Mouse (Mus musculus): ENCODE measurements around the gene Arl6ip5. TPM values are rescaled to one million over a fixed set of nuclear protein-coding genes. Genes with fewer than 3 reads are reported as not detected.

Arl6ip5 gene
- total RNA-seq, 1 experiment from 2014 or later, result 52.7 TPM

DNA sequence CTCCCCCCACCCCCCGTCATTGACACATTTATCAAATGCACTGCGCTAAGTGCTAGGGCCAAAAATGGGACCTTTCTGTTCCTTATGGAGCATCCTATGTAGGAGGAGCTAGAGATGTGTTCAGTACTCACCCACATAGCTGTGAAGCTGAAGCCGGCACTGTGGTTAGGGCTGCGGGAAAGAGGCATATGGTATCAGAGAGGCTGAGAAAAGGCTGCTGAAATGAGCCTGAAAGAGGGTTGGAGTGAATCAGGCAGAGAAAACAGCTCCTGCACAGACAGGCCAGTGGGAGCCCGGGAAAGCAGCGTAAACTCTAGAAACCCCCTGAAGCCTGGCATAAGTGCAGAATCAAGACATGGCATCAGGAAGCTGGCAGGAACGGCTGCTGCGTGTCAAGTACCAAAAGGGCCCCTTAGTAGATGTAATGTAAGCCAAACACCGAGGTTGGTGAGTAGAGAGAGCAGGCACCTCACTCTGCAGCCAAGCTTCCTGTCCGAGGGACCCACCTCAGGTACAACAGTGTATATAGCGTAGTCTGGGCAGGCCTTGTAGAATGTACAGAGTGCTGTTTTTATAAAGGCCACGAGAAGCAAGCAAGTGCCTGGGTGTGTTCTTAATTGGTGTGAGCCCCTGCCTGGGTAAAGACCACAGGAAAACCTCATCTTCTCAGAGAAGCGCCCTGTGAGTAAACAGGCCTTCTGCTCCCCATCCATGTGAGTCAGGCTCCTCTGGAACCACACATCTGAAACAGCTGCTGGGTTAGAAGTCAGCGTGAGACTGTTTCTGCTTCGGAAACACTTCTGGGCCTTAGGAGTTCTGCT is 10.9 kb downstream of the Arl6ip5 start:
- peak; percentile 39 to 43; a peak in 2 of 4 replicates for ATAC-seq (replicated peaks in 1 of 2; ENCODE audit: insufficient read depth in 1 of 2, low FRiP score in 2 of 2, low TSS enrichment in 1 of 2, low read depth in 1 of 2, poor library complexity in 2 of 2, severe bottlenecking in 2 of 2)

DNA sequence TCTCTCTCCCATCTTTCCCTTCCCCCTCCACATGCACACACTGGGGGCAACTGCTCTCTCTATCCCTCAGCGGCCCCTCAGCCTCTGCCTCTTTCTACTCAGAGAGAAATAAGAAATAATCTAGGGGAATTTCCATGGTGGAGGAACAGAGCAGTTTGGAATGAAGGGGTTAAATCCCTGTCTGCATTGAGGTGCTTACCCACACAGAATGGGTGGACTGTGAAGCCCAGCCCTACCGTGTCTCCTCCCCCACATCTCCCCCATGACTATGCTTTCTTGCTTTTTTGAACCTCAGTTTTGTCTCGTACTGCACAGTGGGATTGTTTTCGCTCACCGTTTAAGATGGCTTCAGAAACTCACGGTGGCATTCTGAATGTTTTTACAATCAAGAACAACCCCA is 11.8 kb downstream of the Arl6ip5 start:
- peak; percentile 33 to 34; a peak in 1 of 4 replicates for ATAC-seq (replicated peaks in 1 of 2; ENCODE audit: insufficient read depth in 1 of 2, low FRiP score in 2 of 2, low TSS enrichment in 1 of 2, low read depth in 1 of 2, poor library complexity in 2 of 2, severe bottlenecking in 2 of 2)

DNA sequence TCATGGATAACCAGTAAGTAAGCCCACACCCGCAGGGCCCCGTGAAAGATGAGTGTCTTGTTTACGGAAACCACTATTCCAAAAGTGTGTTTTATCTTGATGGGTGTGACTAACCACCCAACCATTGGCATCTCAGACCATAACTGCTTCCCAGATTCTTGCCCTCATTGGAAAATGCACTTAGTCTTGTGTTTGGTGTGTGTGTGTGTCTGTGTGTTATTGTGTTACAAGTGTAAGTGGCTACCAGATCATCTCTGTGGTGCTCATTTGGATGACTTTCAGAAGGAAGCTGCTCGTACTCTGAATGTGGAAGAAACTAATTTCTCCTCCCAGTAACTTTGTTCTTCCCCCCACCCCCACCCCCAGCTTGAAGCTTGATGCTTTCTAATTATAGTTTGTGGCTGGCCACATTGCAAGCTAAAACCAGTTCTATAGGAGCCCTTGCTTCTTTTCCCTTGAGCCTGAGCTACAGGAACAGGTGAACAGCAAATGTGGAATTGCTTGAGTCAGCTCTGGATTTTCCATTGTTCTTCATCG is 12.5 kb downstream of the Arl6ip5 start:
- peak in 1 of 2 experiments; percentile 40; a peak in 1 of 4 replicates for ATAC-seq (replicated peaks in 1 of 2; ENCODE audit: insufficient read depth in 1 of 2, low FRiP score in 2 of 2, low TSS enrichment in 1 of 2, low read depth in 1 of 2, poor library complexity in 2 of 2, severe bottlenecking in 2 of 2)

DNA sequence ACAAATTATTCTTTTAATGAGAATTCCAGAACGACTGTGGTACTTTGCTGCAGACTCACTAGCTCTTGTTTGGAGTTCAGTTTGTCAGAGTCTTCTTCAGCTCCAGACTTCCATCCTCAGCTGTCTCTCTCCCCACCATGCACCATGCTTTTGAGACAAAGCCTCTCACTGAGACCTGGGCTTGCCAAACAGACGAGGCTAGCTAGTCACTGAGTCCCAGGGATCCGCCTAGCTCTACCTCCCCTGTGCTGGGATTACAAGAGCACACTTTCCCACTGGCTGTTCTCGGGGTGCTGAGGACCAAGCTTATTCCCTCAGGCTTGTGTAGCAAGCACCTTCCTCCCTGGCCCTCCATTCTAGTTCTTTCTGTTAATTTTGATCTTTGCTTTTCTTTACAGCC is 13.1 kb downstream of the Arl6ip5 start:
- no peak for ATAC-seq (replicated peaks in 1 of 2; ENCODE audit: insufficient read depth in 1 of 2, low FRiP score in 2 of 2, low TSS enrichment in 1 of 2, low read depth in 1 of 2, poor library complexity in 2 of 2, severe bottlenecking in 2 of 2)

DNA sequence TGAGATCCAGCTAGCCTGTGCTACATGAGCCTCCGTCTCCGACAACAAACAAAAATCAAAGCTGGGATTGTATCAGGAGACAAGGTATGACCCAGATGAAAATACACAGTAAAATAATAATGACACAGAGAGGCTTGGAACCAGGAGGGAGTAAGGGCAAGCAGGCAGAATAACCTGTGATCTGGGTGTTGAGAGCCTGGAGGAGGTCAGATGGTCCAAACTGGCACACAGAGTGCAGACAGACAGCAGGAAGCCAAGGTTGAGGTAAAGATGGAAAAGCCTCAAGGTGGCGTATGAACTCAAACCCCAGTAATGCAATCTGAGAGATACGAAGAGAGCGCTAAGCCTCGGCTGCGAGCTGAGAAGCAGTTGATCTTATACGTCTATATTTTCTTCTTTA is 14.0 kb downstream of the Arl6ip5 start:
- ATAC-seq (replicated peaks in 1 of 2; ENCODE audit: insufficient read depth in 1 of 2, low FRiP score in 2 of 2, low TSS enrichment in 1 of 2, low read depth in 1 of 2, poor library complexity in 2 of 2, severe bottlenecking in 2 of 2), result no peak

DNA sequence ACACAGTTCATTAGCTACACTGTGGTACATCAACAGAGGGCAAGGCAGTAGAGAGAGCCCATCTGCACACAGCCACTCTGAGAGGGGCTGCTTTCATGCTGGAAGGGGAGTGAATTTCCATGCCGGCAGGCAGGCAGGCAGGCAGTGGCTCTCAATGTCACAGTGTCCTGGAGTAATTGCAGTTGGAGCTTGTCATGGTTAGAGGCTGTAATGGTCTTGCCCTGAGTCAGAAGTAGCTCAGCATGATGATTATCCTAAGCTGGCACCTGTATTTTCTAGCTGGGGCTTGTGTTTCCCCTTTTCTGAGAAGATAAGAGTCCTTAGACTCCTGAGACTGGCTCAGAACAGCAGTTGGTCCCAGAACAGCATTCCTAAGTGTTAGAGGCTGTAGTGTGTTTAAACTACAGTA is 15.6 kb downstream of the Arl6ip5 start:
- ATAC-seq (replicated peaks in 1 of 2; ENCODE audit: insufficient read depth in 1 of 2, low FRiP score in 2 of 2, low TSS enrichment in 1 of 2, low read depth in 1 of 2, poor library complexity in 2 of 2, severe bottlenecking in 2 of 2), result 0 out of 4 replicates have a peak, but pooled peaks of 1 of the 2 experiments have one; percentile 4

DNA sequence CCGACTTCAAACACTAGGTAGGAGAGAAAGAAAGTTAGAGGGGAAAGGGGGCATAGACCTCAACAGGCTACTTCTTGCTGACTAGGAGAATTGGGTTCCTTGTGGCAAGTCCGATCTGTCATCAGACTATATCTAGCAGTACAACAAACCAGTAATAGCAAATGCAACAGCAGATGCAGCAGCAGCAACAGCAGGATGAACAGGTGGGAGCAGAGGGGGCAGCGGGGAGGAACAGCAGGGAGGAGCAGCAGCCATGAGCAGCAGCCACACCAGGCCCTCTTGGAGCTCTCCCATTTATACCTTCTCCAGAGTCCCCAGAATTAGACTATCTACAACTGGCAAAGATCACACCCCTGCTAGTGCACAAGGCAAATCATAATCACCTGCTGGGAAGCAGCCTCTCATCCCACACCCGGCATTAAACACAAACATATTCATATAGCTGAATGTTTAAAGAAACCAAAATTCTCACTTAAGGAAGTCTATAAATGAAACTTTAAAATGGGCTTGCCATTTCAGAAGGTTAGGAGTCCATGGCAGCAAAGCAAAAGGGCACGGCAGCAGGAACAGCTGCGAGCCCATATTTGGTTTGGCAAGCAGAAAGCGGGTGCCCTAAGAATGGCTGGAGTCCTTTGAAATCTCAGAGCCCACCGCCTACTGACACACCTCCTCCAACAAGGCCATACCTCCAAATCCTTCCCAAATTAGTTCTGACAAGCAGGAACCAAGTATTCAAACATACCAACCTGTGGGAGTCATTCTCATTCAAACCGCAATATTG is 16.8 kb downstream of the Arl6ip5 start:
- no peak for ATAC-seq (replicated peaks in 1 of 2; ENCODE audit: insufficient read depth in 1 of 2, low FRiP score in 2 of 2, low TSS enrichment in 1 of 2, low read depth in 1 of 2, poor library complexity in 2 of 2, severe bottlenecking in 2 of 2)

DNA sequence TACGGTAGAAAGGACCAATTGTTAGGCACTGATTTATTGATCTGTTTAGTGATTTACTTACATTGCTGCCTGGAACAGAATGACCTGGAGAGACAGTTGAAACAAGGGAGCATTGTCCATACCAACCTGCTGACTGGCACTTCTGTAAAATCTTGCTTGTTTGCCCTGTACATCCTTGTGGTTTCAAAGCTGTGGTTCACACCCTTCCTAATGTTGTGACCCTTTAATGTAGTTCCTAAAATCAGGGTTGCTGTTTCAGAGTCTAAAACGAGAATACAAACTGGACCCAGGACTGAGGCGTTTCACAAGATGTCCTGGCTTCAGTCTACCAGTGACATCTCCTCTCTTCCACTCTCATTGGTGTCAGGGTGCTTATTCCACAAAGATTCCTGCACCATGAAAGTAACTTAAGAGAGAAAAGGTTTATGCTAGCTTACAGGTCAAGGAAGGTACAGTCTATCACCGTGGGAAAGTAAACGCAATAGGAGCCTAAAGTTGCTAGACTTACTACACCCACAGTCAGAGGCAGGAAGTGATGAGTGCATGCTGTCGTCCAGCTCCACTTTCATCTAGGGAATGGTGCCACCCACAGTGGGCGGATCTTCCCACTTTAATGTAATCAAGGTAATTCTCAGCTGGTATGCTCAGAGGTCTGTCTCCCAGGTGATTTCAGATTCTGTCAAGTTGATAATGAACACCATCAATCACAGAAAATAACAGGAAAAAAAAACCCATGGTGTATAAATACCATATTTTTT is 24.6 kb downstream of the Arl6ip5 start:
- ATAC-seq (replicated peaks in 1 of 2; ENCODE audit: insufficient read depth in 1 of 2, low FRiP score in 2 of 2, low TSS enrichment in 1 of 2, low read depth in 1 of 2, poor library complexity in 2 of 2, severe bottlenecking in 2 of 2), result no peak

DNA sequence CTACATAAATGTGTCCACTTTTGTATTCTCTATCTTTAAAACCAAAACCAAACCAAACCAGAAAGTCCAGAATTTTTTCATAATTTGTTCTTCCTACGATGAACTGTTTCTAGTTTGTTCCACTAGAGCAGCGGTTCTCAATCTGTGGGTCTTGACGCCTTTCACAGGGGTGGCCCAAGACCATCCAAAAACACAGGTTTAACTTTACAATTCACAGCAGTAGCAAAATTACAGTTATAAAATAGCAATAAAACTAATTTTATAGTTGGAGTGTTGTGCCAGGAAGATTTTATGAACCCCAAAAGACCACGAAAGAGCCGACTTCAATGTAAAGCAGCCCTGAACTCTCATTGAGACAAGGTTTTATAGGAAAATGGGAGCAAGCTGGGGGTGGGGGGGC is 25.6 kb downstream of the Arl6ip5 start:
- ATAC-seq (replicated peaks in 1 of 2; ENCODE audit: insufficient read depth in 1 of 2, low FRiP score in 2 of 2, low TSS enrichment in 1 of 2, low read depth in 1 of 2, poor library complexity in 2 of 2, severe bottlenecking in 2 of 2), result no peak

DNA sequence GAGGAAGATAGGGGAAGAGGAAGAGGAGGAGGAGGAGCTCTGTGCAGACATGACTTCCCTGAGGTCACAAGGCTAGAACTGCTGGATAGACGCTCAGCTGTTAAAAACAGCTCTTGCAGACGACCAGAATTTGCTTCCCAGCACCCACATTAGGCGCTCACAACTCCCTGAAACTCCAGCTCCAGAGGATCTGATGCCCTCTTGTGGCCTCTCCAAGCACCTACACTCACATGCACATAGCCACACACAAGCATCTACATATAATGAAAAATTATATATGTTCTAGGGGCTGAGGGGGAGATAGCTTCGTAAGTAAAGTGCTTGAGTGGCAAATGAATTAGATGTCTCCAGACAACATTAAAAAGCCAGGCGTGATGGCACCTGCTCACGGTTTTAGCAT is 28.9 kb downstream of the Arl6ip5 start:
- ATAC-seq (replicated peaks in 1 of 2; ENCODE audit: insufficient read depth in 1 of 2, low FRiP score in 2 of 2, low TSS enrichment in 1 of 2, low read depth in 1 of 2, poor library complexity in 2 of 2, severe bottlenecking in 2 of 2), result no peak

DNA sequence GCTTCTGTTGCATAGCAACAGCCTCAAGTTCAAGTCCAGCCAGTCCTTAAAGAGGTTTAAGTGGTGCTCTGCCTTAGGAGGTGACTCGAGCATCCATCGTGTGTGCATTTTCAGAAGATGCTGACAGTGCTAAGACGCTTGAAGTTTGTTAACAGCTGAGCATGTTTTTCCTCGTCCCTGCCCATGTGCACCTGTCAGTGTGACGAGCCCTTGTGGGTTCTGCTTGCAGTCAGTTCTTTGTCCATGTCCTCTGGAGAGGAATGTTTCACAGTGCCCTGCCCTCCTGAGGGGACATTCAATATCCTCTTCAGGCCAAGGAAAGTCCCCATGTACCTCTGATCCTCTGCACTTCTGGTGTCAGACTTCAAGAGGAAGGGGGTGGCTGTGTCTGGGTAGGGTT is 29.6 kb downstream of the Arl6ip5 start:
- ATAC-seq (replicated peaks in 1 of 2; ENCODE audit: insufficient read depth in 1 of 2, low FRiP score in 2 of 2, low TSS enrichment in 1 of 2, low read depth in 1 of 2, poor library complexity in 2 of 2, severe bottlenecking in 2 of 2), result no peak

DNA sequence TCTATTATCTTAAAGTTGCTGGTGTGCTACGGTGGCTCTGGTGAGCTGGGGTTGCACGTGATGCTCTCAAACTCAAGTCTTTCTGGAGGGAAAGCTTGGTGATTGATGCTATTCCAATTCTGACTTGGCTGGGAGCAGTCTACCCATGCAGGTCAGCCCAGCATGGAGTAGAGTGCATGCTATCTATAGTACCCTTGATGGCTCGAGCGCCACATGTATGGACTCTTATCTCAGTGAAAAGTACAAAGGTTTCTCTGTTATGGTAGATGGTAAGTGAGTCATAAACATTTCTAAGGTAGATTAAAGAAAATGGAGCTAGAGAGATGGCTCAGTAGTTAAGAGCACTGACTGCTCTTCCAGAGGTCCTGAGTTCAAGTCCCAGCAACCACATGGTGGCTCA is 32.0 kb downstream of the Arl6ip5 start:
- no peak for ATAC-seq (replicated peaks in 1 of 2; ENCODE audit: insufficient read depth in 1 of 2, low FRiP score in 2 of 2, low TSS enrichment in 1 of 2, low read depth in 1 of 2, poor library complexity in 2 of 2, severe bottlenecking in 2 of 2)

DNA sequence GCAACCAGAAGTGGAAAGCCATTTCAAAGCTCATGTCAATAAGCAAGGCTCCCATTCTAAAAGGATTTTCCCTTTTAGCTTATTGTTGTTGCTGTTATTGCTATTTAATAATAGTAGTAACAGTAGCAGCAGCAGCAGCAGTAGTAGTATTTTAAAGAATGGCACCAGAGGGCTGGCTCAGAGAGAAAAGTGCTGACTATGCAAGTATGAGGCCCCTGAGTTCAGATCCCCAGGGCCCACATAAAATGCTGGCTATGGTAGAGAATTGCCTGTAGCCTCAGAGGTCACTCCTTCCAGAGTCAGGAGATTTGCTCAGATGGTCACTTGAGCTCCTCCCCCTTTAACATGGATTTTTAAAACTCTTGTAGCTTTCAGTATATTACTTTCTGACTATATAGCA is 34.7 kb downstream of the Arl6ip5 start:
- no peak for ATAC-seq (replicated peaks in 1 of 2; ENCODE audit: insufficient read depth in 1 of 2, low FRiP score in 2 of 2, low TSS enrichment in 1 of 2, low read depth in 1 of 2, poor library complexity in 2 of 2, severe bottlenecking in 2 of 2)

DNA sequence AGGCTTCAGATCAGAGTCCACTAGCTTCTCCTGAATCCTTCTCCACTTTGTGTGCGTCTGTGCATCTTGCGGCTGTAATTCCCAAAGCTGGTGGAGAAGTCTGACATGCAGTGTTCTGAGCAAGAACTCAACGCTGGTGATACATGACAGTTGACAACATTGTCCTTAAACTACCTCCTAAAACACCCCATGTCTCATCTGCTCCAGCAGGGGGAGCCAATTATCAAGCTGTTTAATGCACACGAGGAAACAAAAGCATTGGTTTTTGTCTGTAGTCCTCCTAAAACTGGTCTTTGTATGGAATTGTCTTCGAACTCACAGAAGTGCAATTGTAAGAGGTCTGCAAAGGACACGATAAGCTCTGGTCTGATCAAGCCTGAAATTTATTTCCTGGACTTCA is 40.5 kb downstream of the Arl6ip5 start:
- peak; percentile 68 to 80 for ATAC-seq (replicated peaks in 1 of 2; ENCODE audit: insufficient read depth in 1 of 2, low FRiP score in 2 of 2, low TSS enrichment in 1 of 2, low read depth in 1 of 2, poor library complexity in 2 of 2, severe bottlenecking in 2 of 2)

DNA sequence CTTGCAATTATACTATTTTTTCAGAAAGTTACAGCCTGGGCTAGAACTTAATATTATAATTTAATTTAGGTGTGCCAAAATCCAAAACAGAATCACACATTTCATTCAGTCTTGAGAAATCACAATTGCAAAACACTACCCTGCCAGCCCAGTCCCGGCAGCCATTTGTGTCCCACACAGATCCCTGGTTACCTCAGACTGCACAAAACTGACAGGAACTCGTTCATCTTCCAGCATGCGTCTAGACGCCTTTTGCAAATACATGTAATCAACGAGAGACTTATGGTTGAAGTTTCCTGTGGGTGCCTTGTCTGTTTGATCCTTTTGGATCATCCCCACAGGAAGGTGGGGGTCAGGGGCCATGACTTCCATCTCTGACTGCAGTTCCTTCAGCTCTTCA is 41.6 kb downstream of the Arl6ip5 start:
- no peak for ATAC-seq (replicated peaks in 1 of 2; ENCODE audit: insufficient read depth in 1 of 2, low FRiP score in 2 of 2, low TSS enrichment in 1 of 2, low read depth in 1 of 2, poor library complexity in 2 of 2, severe bottlenecking in 2 of 2)

DNA sequence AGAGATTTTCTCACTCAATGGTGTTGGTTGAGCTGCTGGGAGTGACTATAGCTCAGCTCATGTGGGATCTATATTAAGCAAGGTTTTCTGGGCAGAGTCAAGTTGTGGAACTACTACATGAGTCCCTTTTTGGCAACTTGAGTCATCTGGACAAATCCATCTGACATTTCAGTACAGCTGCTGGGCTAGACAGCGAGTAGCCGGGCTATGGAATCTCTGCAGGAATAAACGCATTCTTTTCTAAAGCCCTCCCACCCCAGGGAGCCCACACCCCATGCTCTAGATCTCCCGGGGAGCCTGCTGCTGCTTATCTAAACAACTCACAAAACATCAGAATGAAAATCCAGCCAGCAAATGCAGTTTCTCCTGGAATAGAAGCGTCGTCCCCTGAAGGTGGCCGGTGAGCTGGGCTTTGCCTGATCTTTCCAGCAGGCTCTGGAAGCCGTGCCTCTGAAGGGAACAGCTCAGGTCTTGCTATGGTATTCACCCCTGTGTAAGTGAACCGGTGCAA is 42.3 kb downstream of the Arl6ip5 start, which contains the start of gene Lmod3:
Lmod3 (minus strand) TSS at position 49 of the 511 bp plus-strand sequence.
- no peak for ATAC-seq (replicated peaks in 1 of 2; ENCODE audit: insufficient read depth in 1 of 2, low FRiP score in 2 of 2, low TSS enrichment in 1 of 2, low read depth in 1 of 2, poor library complexity in 2 of 2, severe bottlenecking in 2 of 2)

DNA sequence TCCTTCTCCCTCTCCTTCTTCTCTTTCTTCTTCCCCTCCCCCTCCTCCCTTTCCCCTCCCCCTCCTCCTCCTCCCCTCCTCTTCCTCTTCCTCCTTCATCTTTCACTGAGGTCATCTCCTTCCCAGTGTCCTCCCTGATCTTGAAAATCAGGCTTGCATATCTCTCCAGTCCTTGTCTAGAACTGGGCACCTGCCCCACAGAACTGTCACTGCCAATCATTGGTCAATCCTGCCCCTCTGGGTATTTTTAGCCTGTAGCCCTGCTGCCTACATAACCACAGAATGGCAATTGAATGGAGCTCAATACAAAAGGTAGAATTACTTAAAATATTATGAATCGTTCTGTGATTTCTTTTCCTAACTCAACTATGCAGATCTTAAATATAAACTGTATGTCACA is 48.0 kb downstream of the Arl6ip5 start:
- no peak for ATAC-seq (replicated peaks in 1 of 2; ENCODE audit: insufficient read depth in 1 of 2, low FRiP score in 2 of 2, low TSS enrichment in 1 of 2, low read depth in 1 of 2, poor library complexity in 2 of 2, severe bottlenecking in 2 of 2)

All from hematopoietic stem cell, adult 5-6 weeks (primary cell).